Mouse (Mus musculus) 3134 (cell line): Measurements from ENCODE around the gene Psmb5.
A peak's percentile ranks its signal among the peaks of the same experiment; 100 is the strongest.
"Not testable (repeated sequence)": the region's sequence is repeated elsewhere in the genome, so short reads cannot be mapped to it uniquely, and the experiment has no call there.

Source experiments
- DNase-seq: peaks from one replicate; pipeline ENCODE4 v3.0.0-alpha.2; 2011; ENCODE audit warnings: low spot score; ENCODE audit not compliant: insufficient read length; ENCODE audit errors: extremely low read depth

Psmb5 gene

GRCm38 (mm10) chr14:54631240-54631599 is 13.4 kb upstream of the Psmb5 start:
- DNase-seq = no peak

DNA sequence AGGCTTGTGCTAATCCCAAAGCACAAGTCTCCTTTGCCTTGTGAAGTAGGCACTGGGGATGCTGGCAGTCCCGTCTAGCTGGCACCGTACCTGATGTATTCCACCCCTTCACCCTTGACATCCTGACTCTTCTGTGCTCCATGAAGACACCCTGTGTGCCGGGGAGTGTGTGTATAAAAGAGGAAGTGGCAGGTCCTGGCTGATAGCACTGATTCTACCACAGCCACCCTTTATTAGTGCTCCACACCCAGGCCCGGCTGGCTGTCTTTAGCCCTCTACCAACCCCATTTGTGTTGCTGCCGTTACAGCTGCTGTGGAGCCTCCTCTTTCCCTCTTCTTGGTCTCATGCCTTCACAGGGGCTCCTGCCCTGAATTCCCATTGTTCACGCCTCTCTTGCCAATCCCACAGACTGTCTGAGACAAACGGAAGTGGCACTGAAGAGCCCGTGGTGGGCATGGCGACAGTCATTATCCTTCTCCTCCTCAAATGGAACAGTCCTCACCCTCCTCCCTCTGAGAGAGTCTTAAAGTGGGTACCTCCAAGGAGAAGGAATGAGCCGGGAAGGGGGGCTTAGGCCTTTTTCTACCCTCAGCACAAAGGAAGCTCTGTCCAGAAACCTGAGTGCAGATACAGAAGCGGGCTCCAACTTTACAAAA is 12.9 kb upstream of the Psmb5 start:
- DNase-seq = no peak

DNA sequence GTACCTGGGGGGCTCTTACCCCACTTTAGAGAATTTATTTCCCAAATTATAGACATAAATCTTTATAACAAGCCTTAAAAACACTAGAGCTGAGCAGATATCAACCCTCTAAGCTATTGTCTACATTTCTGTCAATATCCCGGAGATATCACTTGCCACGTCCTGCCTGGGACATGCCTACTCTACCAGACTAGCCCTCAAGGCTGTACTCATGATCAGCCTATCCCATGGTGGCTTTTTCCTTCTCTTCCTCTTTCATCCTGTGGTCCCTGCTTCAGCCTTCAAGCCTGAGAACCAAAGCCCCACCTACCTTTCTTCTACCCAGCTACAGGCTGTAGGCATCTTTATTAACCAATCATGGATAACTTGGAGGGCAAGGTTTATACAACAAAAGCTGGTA is 12.0 kb upstream of the Psmb5 start:
- DNase-seq = no peak

- no peak for DNase-seq
Measured at GRCm38 (mm10) chr14:54628103-54628502, 10.3 kb upstream of the Psmb5 start.

GRCm38 (mm10) chr14:54624976-54625375 is 7.2 kb upstream of the Psmb5 start:
- DNase-seq = no peak

DNA sequence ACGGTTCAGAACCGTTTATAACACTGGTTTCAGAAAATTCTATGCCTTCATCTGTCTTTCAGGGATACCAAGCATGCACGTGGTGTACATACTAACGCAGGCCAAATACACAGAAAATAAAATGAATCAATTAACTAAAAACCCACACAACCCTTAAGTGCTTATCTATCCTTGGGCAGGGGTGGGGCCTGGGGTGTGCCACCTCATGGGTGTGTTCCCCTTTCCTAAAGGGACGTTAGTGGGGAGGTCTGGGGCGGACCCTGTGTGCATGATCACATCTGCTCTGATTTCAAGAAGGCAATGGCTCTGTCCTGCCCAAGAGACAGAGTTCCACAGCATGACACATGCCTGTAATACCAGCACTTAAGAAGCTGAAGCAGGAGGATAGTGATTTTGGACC is 5.5 kb upstream of the Psmb5 start:
- DNase-seq = no peak

DNA sequence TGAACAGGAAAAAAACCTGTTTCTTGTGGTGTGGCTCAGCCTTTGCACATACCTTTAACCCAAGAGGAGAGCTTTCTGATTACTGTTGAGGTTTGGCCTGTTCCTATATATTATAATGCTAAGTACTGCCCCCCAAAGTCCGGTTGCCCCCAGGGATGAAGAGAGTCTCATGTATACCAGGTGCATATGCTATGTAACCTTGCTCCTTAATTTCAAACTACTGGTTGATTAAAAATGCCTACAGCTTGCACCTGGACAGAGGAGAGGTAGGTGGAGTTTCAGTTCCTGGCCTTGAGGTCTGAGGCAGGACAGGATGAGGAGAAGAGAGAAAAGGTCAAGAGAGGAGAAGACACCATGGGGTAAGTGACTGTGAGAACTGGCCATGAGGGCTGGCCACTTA is 3.3 kb upstream of the Psmb5 start, which contains the start of gene Psmb11:
Gene Psmb11, plus strand, starts transcription at position 301 of the 400 bp plus-strand sequence.
- DNase-seq = no peak

DNA sequence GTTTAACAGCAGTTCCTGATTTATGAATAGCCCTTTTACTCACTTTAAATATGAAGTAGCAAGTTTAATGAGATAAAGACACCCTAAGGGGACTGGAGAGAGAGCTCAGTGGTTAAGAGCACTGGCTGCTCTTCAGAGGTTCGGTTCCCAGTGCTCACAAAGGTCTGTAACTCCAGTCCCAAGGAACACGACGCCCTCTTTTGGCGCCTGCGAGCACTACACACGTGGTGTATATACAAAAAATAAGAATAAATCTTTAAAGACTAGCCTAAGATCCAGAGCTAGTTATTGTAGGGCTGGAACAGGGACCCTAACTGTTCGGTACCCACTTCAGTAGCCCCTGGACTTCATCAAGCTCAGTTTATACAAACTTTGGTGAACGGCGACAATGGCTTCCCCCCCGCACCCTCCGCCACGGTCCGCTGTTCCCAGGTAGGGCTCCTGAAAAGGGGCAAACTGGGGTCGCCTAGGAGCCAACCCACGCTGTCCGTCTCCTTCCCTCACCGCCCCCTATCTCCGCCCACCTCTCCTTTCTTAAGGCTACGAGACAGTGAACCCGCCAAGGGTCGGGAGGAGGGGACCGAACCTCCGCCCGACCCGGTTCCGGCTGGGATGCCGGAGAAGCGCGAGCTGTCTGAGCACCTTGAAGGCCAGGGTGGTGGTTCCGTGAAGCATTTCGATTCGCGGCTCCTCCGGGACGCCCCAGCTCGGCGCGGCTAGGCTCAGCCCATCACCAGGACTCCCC is 498 bp downstream of the Psmb5 start:
- DNase-seq = no peak

GRCm38 (mm10) chr14:54616226-54616825 is 1.5 kb downstream of the Psmb5 start:
- no peak for DNase-seq

DNA sequence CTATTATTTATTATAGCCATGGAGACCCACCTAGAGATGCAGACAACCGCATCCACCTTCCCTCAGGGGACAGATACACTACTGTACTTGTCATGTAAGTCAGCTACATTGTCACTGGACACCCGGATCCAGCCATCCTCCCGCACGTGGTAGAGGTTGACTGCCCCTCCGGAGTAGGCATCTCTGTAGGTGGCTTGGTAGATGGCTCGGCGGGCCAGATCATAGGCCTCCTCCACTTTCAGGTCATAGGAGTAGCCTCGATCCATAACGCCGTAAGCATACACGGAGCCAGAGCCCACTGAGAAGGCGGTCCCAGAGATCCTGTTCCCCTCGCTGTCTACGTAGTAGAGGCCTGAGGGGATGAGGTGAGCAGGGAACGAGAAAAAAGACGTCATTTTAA is 3.7 kb downstream of the Psmb5 start:
- DNase-seq = not testable (repeated sequence)

DNA sequence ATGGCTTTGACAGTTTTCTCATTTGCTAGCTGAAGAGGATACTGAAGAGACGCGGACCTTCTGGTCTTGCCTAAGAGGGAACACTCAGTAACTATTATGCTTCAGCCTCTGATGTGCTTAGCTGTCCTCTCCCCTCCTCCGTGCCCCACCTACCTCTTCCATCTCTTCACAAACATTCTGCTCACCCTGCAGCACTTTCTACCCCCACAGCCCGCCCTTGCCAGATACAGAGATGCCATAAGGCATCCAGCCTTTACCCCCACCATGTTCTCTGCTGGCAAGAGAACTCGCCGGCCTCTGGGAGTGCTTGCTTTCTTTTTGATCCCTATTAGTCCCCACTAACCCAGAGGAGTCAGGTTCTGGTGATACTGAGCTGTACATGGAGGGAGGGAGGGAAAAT is 7.2 kb downstream of the Psmb5 start:
- DNase-seq = no peak

- peak; percentile 29 for DNase-seq
Measured at GRCm38 (mm10) chr14:54609962-54610361, 7.9 kb downstream of the Psmb5 start.

DNA sequence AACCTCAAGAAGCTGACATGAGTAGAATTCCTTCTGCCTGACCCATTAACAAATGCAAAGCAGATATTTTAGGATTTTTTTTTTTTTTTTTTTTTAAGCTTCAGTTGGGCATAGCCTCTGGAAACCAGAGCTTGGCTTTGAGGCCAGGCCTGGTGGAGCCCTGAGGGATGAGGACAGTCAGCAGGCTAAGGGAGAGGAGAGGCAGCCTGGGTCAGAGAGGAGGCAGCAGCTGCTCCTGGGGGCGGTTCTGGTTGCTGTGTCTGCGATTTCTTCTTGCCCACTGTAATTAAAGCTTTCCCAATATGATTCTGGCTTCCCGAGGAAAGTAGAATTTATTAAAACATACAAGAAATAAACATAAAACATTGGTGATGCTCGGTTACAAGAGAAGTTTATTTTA is 8.6 kb downstream of the Psmb5 start:
- DNase-seq = no peak

- no peak for DNase-seq
Measured at GRCm38 (mm10) chr14:54607226-54607625, 10.6 kb downstream of the Psmb5 start.

DNA sequence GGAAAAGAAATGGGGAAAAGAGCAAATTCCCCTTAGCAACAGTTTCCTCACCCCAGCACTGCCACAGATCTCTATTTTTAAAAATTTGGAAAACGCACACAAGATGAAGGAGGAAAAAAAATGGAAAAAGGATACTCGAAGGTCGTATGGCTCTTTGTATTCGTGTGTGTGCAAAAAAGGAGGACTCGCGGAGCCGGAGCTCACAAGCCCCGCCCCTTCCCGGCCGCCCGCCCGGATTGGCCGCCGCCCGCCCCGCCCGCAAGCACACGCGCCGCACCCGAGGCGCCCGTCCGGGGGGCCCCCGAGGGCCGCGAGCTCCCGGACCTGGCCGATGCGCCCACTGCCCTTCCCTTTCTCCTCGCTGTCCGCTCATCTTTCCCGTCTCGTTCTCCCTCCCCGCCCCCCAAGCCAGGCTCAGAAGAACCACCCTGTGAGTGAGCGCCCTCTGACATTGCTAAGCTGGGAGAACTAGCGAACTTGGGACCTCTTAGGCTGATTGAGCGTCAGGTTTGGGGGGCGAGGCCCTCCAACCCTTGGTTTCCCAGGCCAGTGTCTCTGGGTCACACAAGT is 12.0 kb downstream of the Psmb5 start, which contains the start of gene 4931414P19Rik:
Gene 4931414P19Rik, minus strand, starts transcription at position 242 of the 570 bp plus-strand sequence.
- peak; percentile 72 for DNase-seq

DNA sequence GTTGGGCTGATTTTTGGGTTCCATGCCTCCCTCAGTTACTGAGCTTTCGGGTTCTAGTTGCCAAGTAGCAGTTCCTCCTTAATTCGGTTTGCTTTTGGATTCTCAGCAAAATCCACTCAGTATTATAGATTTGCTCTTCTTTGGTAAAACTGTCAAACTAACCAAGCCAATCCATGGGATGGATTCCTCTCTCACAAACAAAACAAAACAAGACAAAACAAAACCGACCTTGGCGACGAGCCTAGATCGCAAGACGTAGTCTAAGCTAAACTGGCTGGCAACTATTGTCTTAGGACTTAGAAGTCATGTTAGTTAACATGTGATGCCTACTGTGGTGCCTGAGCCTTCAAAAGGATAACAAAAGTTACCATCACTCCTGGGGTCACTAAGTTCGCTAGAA is 14.1 kb downstream of the Psmb5 start:
- no peak for DNase-seq

GRCm38 (mm10) chr14:54603038-54603654 is 14.7 kb downstream of the Psmb5 start:
- peak; percentile 92 for DNase-seq

DNA sequence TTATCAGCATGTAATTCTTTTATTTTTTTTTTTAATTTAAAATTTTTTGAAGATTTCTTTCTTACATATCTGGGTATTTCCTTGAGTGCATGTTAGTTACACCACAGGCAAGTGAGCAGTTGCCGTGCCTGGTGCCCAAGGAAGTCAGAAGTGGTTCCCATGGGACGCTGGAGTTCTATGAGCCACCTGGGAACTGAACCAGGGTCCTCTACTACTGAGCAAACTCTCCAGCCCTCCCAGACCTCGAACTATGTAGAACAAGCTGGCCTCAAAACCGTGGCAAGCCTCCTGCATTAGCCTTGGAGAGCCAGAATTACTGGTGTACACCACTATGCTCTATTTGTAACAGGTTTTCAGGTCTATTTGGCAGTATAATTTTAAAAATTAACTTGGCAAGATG is 15.2 kb downstream of the Psmb5 start:
- peak; percentile 34 for DNase-seq

DNA sequence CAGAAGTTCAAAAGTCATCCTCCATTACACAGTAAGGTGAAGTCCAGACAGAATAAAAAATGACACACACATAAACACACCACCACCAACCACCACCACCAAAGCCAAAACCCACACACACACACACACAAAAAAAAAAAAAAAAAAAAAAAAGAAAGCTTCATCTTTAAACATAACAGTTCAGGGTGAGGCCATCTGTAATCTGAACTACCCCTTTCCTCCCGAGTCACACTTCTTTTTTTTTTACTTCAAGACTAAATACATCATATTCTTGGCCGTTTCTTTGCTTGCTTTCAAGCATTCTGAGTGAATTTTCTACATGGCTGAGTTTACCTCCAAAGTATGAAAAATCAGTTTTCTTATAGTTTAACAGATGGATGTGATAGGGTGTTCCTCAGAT is 16.2 kb downstream of the Psmb5 start:
- DNase-seq = no peak

GRCm38 (mm10) chr14:54597084-54597483 is 20.7 kb downstream of the Psmb5 start:
- no peak for DNase-seq
